22 mouse cellular contexts compared by ENCODE assay signal in the genomic region with DNA sequence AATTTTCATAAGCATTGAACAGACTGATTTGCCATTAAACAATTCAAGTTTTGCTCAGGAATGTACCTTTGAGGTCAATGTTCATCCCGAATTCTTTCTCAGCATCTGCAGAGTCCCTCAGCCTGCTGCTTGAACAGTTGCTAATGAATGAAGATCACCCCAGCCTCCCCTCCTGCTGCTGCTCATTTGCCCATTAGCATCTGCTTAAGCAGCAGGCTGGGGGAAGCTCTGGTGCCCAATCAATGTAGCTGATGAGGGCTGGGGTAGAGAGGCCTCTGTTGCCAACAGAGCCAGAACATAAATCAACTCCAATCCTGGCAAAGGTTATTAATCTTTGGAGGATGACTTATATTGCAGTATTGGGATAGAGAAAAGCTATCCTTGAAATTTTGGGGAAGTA.
DNase-seq lines count a peak whose midpoint lies in the region; ATAC-seq lines count a peak whose summit lies in the region.
"Had no signal": no experiment of that assay in that cellular context is flagged by ENCODE, and none has a peak within 500 bp of the region (broad histone marks: within the 10 kb centered on the region; RNA-seq: fewer than 3 reads in every experiment).

No protein-coding gene starts in this region.

- no peak overlapping the region for H3K27ac ChIP-seq in forebrain, embryonic 14.5 days (ENCODE audit: low read depth, low read length)
- no peak overlapping the region for H3K27ac ChIP-seq in forebrain, embryonic 15.5 days (replicated peaks)
- no peak overlapping the region for H3K27ac ChIP-seq in hindbrain, embryonic 13.5 days
- no peak overlapping the region for H3K27ac ChIP-seq in neural tube, embryonic 13.5 days (replicated peaks)
- H3K27ac ChIP-seq: embryonic facial prominence, embryonic 15.5 days; intestine, embryonic 15.5 days; limb, embryonic 10.5 days; stomach, embryonic 15.5 days had no signal

- H3K27me3 ChIP-seq in forebrain, embryonic 14.5 days (replicated peaks; ENCODE audit: control insufficient read depth, insufficient read depth, low read length): no peaks in the 10 kb centered on the region
- no peaks in the 10 kb centered on the region for H3K27me3 ChIP-seq in forebrain, embryonic 15.5 days
- no peaks in the 10 kb centered on the region for H3K27me3 ChIP-seq in hindbrain, embryonic 13.5 days
- H3K27me3 ChIP-seq in neural tube, embryonic 13.5 days: no peaks in the 10 kb centered on the region
- H3K27me3 ChIP-seq: embryonic facial prominence, embryonic 15.5 days; intestine, embryonic 15.5 days; stomach, embryonic 15.5 days had no signal

- H3K4me1 ChIP-seq in forebrain, embryonic 14.5 days (ENCODE audit: control insufficient read depth, insufficient read depth, low read length): no peaks in the 10 kb centered on the region
- no peaks in the 10 kb centered on the region for H3K4me1 ChIP-seq in forebrain, embryonic 15.5 days
- H3K4me1 ChIP-seq in hindbrain, embryonic 13.5 days (replicated peaks): no peaks in the 10 kb centered on the region
- H3K4me1 ChIP-seq in neural tube, embryonic 13.5 days (replicated peaks): no peaks in the 10 kb centered on the region
- H3K4me1 ChIP-seq: embryonic facial prominence, embryonic 15.5 days; intestine, embryonic 15.5 days; limb, embryonic 10.5 days; stomach, embryonic 15.5 days had no signal

- DNase-seq in forebrain, embryonic 14.5 days (ENCODE audit: low spot score): peak; percentile 31
- DNase-seq in brain, adult 2 months (ENCODE audit: low read depth, low spot score): peak; percentile 4
- DNase-seq in adrenal gland, postnatal 14 days: no peak
- DNase-seq: B cell, adult 2 months; cerebellum, adult 8-10 months; gastrocnemius, postnatal 14 days; heart, adult 18-20 months; heart, postnatal 36 days; kidney, adult 9 months; kidney, postnatal 25 days; liver, postnatal 0 days; lung, postnatal 14 days; right cerebral cortex, postnatal 14 days had no signal

- no peaks in the 10 kb centered on the region for H3K9me3 ChIP-seq in forebrain, embryonic 14.5 days (replicated peaks; ENCODE audit: control insufficient read depth, low read length)
- H3K9me3 ChIP-seq in forebrain, embryonic 15.5 days: no peaks in the 10 kb centered on the region
- no peaks in the 10 kb centered on the region for H3K9me3 ChIP-seq in hindbrain, embryonic 13.5 days
- H3K9me3 ChIP-seq in neural tube, embryonic 13.5 days: no peaks in the 10 kb centered on the region
- H3K9me3 ChIP-seq: embryonic facial prominence, embryonic 15.5 days; intestine, embryonic 15.5 days; limb, embryonic 10.5 days; stomach, embryonic 15.5 days had no signal

- 13% methylated on average over 1 of the region's 1 CpGs for WGBS in forebrain, embryonic 14.5 days
- 23% methylated on average over 1 of the region's 1 CpGs for WGBS in forebrain, embryonic 15.5 days
- 23% methylated on average over 1 of the region's 1 CpGs for whole genome bisulfite sequencing in hindbrain, embryonic 13.5 days
- WGBS in neural tube, embryonic 13.5 days: 32% methylated on average over 1 of the region's 1 CpGs

- no peak overlapping the region for H3K9ac ChIP-seq in forebrain, embryonic 14.5 days (ENCODE audit: low read length)
- no peak overlapping the region for H3K9ac ChIP-seq in forebrain, embryonic 15.5 days (replicated peaks)
- no peak overlapping the region for H3K9ac ChIP-seq in hindbrain, embryonic 13.5 days
- H3K9ac ChIP-seq in neural tube, embryonic 13.5 days: no peak overlapping the region
- H3K9ac ChIP-seq: embryonic facial prominence, embryonic 15.5 days; intestine, embryonic 15.5 days; liver, postnatal 0 days; stomach, embryonic 15.5 days had no signal

- H3K36me3 ChIP-seq in forebrain, embryonic 14.5 days (ENCODE audit: control insufficient read depth, insufficient read depth, low read length): no peaks in the 10 kb centered on the region
- H3K36me3 ChIP-seq in forebrain, embryonic 15.5 days: no peaks in the 10 kb centered on the region
- H3K36me3 ChIP-seq in hindbrain, embryonic 13.5 days: no peaks in the 10 kb centered on the region
- H3K36me3 ChIP-seq in neural tube, embryonic 13.5 days: no peaks in the 10 kb centered on the region
- H3K36me3 ChIP-seq: embryonic facial prominence, embryonic 15.5 days; intestine, embryonic 15.5 days; limb, embryonic 10.5 days; stomach, embryonic 15.5 days had no signal

- no peak overlapping the region for H3K4me2 ChIP-seq in forebrain, embryonic 14.5 days (ENCODE audit: low read length)
- no peak overlapping the region for H3K4me2 ChIP-seq in forebrain, embryonic 15.5 days (replicated peaks)
- H3K4me2 ChIP-seq in hindbrain, embryonic 13.5 days: no peak overlapping the region
- H3K4me2 ChIP-seq in neural tube, embryonic 13.5 days: no peak overlapping the region
- H3K4me2 ChIP-seq: embryonic facial prominence, embryonic 15.5 days; intestine, embryonic 15.5 days; stomach, embryonic 15.5 days had no signal

- no peak overlapping the region for H3K4me3 ChIP-seq in forebrain, embryonic 14.5 days (ENCODE audit: low read depth, low read length)
- no peak overlapping the region for H3K4me3 ChIP-seq in forebrain, embryonic 15.5 days
- no peak overlapping the region for H3K4me3 ChIP-seq in hindbrain, embryonic 13.5 days
- no peak overlapping the region for H3K4me3 ChIP-seq in neural tube, embryonic 13.5 days
- H3K4me3 ChIP-seq: embryonic facial prominence, embryonic 15.5 days; intestine, embryonic 15.5 days; limb, embryonic 10.5 days; myocyte; stomach, embryonic 15.5 days had no signal

- peak; percentile 42; the same call in 1 of the 2 replicates for ATAC-seq in forebrain, embryonic 14.5 days
- no peak for ATAC-seq in forebrain, embryonic 15.5 days (replicated peaks)
- peak; percentile 80 for ATAC-seq in hindbrain, embryonic 13.5 days (ENCODE audit: low FRiP score)
- ATAC-seq in neural tube, embryonic 13.5 days (ENCODE audit: low read depth): peak; percentile 61
- no peak for ATAC-seq in megakaryocyte progenitor cell, adult 5-6 weeks (replicated peaks; ENCODE audit: poor library complexity)
- ATAC-seq: intestine, embryonic 15.5 days; liver, postnatal 0 days had no signal

Comparison
In these comparisons a context has a peak if more than half of its experiments do, and no peak if none do; other contexts are left out.
1. ATAC-seq: peak in forebrain, embryonic 14.5 days (single experiment), hindbrain, embryonic 13.5 days (single experiment) and neural tube, embryonic 13.5 days (single experiment); none in forebrain, embryonic 15.5 days (single experiment) and megakaryocyte progenitor cell, adult 5-6 weeks (single experiment).